Mouse (Mus musculus) midbrain, embryonic 10.5 days (tissue): ENCODE results near the gene Gm28038. TPM values are rescaled to one million over a fixed set of nuclear protein-coding genes. Genes with fewer than 3 reads are reported as not detected.
A peak's percentile ranks its signal among the peaks of the same experiment; 100 is the strongest.

Source experiments
- DNase-seq: peaks from one replicate; pipeline ENCODE4 v3.0.0-alpha.2; 2017; ENCODE audit warnings: low spot score
- H3K27ac ChIP-seq: fragments of 300-500 bp; sonication (generic); replicated peaks from 2 replicates; pipeline ENCODE4 v1.5.1; 2016; ENCODE audit warnings: mild to moderate bottlenecking
- H3K27me3 ChIP-seq: fragments of 300-500 bp; sonication (generic); 2 replicates; pipeline ENCODE4 v1.6.1; 2016; ENCODE audit warnings: low read depth, mild to moderate bottlenecking; ENCODE audit not compliant: poor library complexity, severe bottlenecking
- H3K36me3 ChIP-seq: fragments of 300-500 bp; sonication (generic); 2 replicates; pipeline ENCODE4 v1.6.1; 2016; ENCODE audit warnings: mild to moderate bottlenecking, moderate library complexity
- H3K4me1 ChIP-seq: fragments of 300-500 bp; sonication (generic); 2 replicates; pipeline ENCODE4 v1.6.1; 2016
- H3K4me3 ChIP-seq: fragments of 300-500 bp; sonication (generic); 2 replicates; pipeline ENCODE4 v1.5.1; 2016; ENCODE audit warnings: mild to moderate bottlenecking, moderate library complexity
- H3K9me3 ChIP-seq: fragments of 300-500 bp; sonication (generic); replicated peaks from 2 replicates; pipeline ENCODE4 v1.6.1; 2016; ENCODE audit warnings: mild to moderate bottlenecking
- WGBS: fragments of 180-500 bp; shearing (Covaris S2); methylation state at CpG from one replicate; pipeline ENCODE4 v1.1.7; 2016; 5-methylcytosine and 5-hydroxymethylcytosine counted together
- polyA plus RNA-seq: library from polyadenylated mRNA; unstranded; fragments of >200 nt; fragmentation: Nextera tagmentation; extraction: Ambion mirVana; gene quantifications from 2 replicates; pipeline ENCODE4 v1.2.1, GENCODE M21; 2016

The Gm28038 gene
- polyA plus RNA-seq, 1 experiment from 2014 or later = not detected

- WGBS = 87% methylated on average over 4 of the region's 4 CpGs
- Histone ChIP-seq H3K27ac (no peak overlapping the region), H3K4me1 (peaks cover 16% of the 10 kb centered on the region), H3K36me3 (peaks cover 94% of the 10 kb centered on the region), H3K27me3 (no peaks in the 10 kb centered on the region), H3K4me3 (no peak overlapping the region), H3K9me3 (no peaks in the 10 kb centered on the region)
- no peak for DNase-seq
Measured at GRCm38 (mm10) chr2:30261064-30261736, 19.6 kb upstream of the Gm28038 start.

- no peak overlapping the region for H3K4me3 ChIP-seq
- no peaks in the 10 kb centered on the region for H3K9me3 ChIP-seq
- peak overlapping the region; percentile 38 for H3K27ac ChIP-seq
- H3K36me3 ChIP-seq = peaks cover 84% of the 10 kb centered on the region
- DNase-seq = no peak
- H3K4me1 ChIP-seq = peaks cover 26% of the 10 kb centered on the region
- no peaks in the 10 kb centered on the region for H3K27me3 ChIP-seq
- 95% methylated on average over 18 of the region's 18 CpGs for WGBS
Measured at GRCm38 (mm10) chr2:30261921-30262839, 18.7 kb upstream of the Gm28038 start.

DNA sequence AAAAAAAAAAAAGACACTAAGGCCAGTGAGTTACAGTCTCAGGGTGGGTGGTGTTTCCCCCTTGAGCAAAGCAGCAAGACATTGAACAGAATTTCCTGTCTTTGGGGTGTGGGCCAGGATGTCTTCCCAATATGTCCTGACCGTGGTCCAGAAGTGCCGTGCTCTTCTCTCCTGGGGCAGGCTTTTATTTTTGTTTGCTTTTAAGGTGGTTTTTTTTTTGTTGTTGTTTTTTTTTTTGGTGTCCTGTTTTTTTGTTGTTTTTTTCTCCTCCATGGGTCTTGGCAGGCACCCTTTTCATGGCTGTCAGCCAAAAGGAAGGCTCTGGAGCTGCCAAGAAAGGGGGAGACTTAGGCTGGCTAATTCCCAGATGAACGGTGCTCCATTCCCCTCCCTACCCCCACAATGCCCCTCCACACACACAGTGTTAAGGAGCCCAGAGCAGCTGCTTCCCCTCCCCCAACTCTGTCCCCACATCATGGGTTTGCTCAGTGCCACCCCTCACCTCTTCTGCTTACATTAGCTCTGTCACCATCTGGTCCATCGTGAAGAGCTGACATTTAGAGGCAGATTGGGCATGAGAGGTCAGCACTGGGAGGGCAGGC is 17.9 kb upstream of the Gm28038 start:
- Histone ChIP-seq H3K27ac (no peak overlapping the region), H3K4me1 (peaks cover 27% of the 10 kb centered on the region), H3K36me3 (peaks cover 79% of the 10 kb centered on the region), H3K27me3 (no peaks in the 10 kb centered on the region), H3K9me3 (no peaks in the 10 kb centered on the region), H3K4me3 (no peak overlapping the region)
- WGBS = 83% methylated on average over 4 of the region's 4 CpGs
- DNase-seq = no peak

- Histone ChIP-seq H3K27ac (no peak overlapping the region), H3K36me3 (peaks cover 70% of the 10 kb centered on the region), H3K9me3 (no peaks in the 10 kb centered on the region), H3K4me3 (no peak overlapping the region), H3K27me3 (no peaks in the 10 kb centered on the region), H3K4me1 (peaks cover 27% of the 10 kb centered on the region)
- no peak for DNase-seq
- WGBS = 93% methylated on average over 6 of the region's 6 CpGs
Measured at GRCm38 (mm10) chr2:30263811-30264210, 17.0 kb upstream of the Gm28038 start.

DNA sequence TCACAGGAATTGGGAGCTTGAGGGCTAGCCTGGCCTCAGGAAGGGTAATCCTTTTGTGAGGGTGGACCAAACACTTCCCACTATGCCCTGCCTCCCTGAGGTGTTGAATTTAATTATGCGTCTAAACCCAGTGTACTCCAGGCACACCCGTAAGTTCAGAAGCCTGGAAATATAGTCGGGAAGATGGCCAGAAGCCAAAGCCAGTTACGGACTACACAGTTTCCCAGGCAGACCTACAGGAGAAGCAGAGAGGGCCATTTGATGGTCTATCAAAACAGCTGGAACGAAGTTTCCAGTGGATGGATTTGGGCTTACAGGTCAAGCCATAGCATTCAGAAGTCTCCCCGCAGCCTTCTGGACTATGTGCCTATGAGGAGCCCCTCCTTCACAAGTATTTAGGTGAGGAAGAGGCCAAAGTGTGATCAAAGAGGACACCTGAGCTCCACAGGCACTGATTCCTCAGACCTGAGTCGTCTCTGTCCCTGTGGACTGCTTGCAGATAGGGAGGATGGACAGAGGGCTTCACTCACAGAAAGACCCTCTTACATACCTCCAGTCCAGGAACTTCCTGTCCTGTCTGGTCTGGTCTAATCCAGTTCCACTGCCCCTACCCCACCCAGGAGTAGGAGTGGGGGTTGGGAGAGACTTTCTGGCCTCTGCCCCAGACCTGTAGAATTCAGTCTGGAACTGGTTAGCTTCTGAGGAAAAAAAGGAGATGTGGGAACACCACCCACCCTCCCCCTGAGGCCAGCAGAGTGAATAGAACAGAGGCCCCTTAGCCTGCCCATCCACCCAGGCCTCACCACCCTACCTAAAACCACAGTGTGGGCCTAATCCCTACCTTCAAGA is 15.9 kb upstream of the Gm28038 start:
- DNase-seq = no peak
- H3K4me1 ChIP-seq = peaks cover 27% of the 10 kb centered on the region
- H3K27me3 ChIP-seq = no peaks in the 10 kb centered on the region
- WGBS = 84% methylated on average over 7 of the region's 7 CpGs
- peak overlapping the region; percentile 77; the same call in 1 of the 2 replicates for H3K27ac ChIP-seq
- no peak overlapping the region for H3K4me3 ChIP-seq
- peaks cover 59% of the 10 kb centered on the region for H3K36me3 ChIP-seq
- H3K9me3 ChIP-seq = no peaks in the 10 kb centered on the region

GRCm38 (mm10) chr2:30265767-30266253 is 15.0 kb upstream of the Gm28038 start, which contains the start of gene Phyhd1:
Gene Phyhd1, plus strand, starts transcription at chr2:30266203.
- Histone ChIP-seq H3K9me3 (no peaks in the 10 kb centered on the region), H3K4me3 (no peak within 1 kb of the TSS), H3K4me1 (peaks cover 27% of the 10 kb centered on the region), H3K27me3 (no peaks in the 10 kb centered on the region), H3K36me3 (peaks cover 50% of the 10 kb centered on the region), H3K27ac (peak within 1 kb of the TSS; percentile 77)
- WGBS = 38% methylated on average over 5 of the region's 5 CpGs
- no peak for DNase-seq

- Histone ChIP-seq H3K27ac (peak overlapping the region; percentile 77), H3K4me1 (peaks cover 27% of the 10 kb centered on the region), H3K4me3 (no peak overlapping the region), H3K9me3 (no peaks in the 10 kb centered on the region), H3K27me3 (no peaks in the 10 kb centered on the region), H3K36me3 (peaks cover 44% of the 10 kb centered on the region)
- DNase-seq = peak; percentile 33
- WGBS = 16% methylated on average over 4 of the region's 4 CpGs
Measured at GRCm38 (mm10) chr2:30266392-30266941, 14.4 kb upstream of the Gm28038 start.

- Histone ChIP-seq H3K27me3 (no peaks in the 10 kb centered on the region), H3K36me3 (peaks cover 34% of the 10 kb centered on the region), H3K9me3 (no peaks in the 10 kb centered on the region), H3K4me1 (peaks cover 27% of the 10 kb centered on the region), H3K4me3 (no peak overlapping the region), H3K27ac (no peak overlapping the region)
- 97% methylated on average over 2 of the region's 2 CpGs for WGBS
- no peak for DNase-seq
Measured at GRCm38 (mm10) chr2:30267466-30267865, 13.4 kb upstream of the Gm28038 start.

- Histone ChIP-seq H3K27ac (peak overlapping the region; percentile 42; the same call in 1 of the 2 replicates), H3K4me1 (peaks cover 27% of the 10 kb centered on the region), H3K27me3 (no peaks in the 10 kb centered on the region), H3K36me3 (peaks cover 28% of the 10 kb centered on the region), H3K4me3 (no peak overlapping the region), H3K9me3 (no peaks in the 10 kb centered on the region)
- DNase-seq = no peak
- WGBS = 59% methylated on average over 4 of the region's 4 CpGs
Measured at GRCm38 (mm10) chr2:30268371-30268770, 12.5 kb upstream of the Gm28038 start.

GRCm38 (mm10) chr2:30269241-30269990 is 11.4 kb upstream of the Gm28038 start:
- H3K4me3 ChIP-seq = no peak overlapping the region
- peaks cover 27% of the 10 kb centered on the region for H3K4me1 ChIP-seq
- WGBS = 91% methylated on average over 17 of the region's 17 CpGs
- no peak overlapping the region for H3K27ac ChIP-seq
- no peaks in the 10 kb centered on the region for H3K27me3 ChIP-seq
- no peak for DNase-seq
- no peaks in the 10 kb centered on the region for H3K9me3 ChIP-seq
- peaks cover 17% of the 10 kb centered on the region for H3K36me3 ChIP-seq

DNA sequence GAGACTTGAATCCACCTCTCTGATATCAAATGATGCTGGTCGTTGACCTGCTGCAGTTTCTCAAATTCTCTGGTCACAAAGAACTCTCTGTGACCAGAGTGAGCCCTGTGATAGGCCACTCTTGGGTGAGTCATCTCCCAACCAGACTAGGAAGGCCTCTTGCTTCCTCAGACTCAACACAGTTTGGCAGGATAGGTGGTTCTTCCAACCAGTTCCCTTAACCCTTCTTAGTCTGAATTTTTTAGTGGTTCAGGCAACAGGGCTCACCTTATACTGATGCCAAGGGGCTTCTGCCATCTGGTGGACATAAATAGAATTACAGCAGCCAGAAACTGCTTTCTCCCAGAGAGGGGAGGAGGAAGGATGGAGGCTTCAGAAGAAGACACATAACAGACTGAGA is 10.7 kb upstream of the Gm28038 start:
- Histone ChIP-seq H3K4me3 (no peak overlapping the region), H3K4me1 (peaks cover 21% of the 10 kb centered on the region), H3K27me3 (no peaks in the 10 kb centered on the region), H3K27ac (no peak overlapping the region), H3K9me3 (no peaks in the 10 kb centered on the region), H3K36me3 (peaks cover 10% of the 10 kb centered on the region)
- whole genome bisulfite sequencing = 80% methylated on average over 1 of the region's 1 CpGs
- peak; percentile 40 for DNase-seq
